Mouse (Mus musculus) thymus, adult 2 months (tissue): Measurements from ENCODE around the gene Egfl8.
A peak's percentile ranks its signal among the peaks of the same experiment; 100 is the strongest.

Experiments
- CTCF ChIP-seq: fragments of 200-500 bp; IDR thresholded peaks from 2 replicates; pipeline ENCODE4 v1.5.1; 2012; ENCODE audit warnings: mild to moderate bottlenecking, control low read depth, low read length, moderate library complexity, borderline replicate concordance; ENCODE audit not compliant: control insufficient read depth, poor library complexity, insufficient read depth; ENCODE audit errors: extremely low read depth
- POLR2A ChIP-seq: fragments of 200-500 bp; IDR thresholded peaks from 2 replicates; pipeline ENCODE4 v1.6.1; 2012; ENCODE audit warnings: mild to moderate bottlenecking, low read length, control low read depth, moderate library complexity; ENCODE audit not compliant: control insufficient read depth, poor library complexity, insufficient read depth; ENCODE audit errors: extremely low read depth

GRCm38 (mm10) chr17:34627943-34628643, 12.3 kb upstream of the Egfl8 start, which contains the start of gene Ppt2:
- TF ChIP-seq POLR2A, result peak; percentile 38; the same call in 1 of the 2 replicates
- no peak for TF ChIP-seq CTCF
